In genomic region chr15:89171526-89172051, GRCm38 (mm10) we compare ENCODE assay signal across 12 mouse cellular contexts. TPM values are rescaled to one million over a fixed set of nuclear protein-coding genes. Genes with fewer than 3 reads are reported as not detected.
DNase-seq lines count a peak whose midpoint lies in the region; ATAC-seq and TF ChIP-seq lines count a peak whose summit lies in the region.
"Had no signal": no experiment of that assay in that cellular context is flagged by ENCODE, and none has a peak within 500 bp of the region (broad histone marks: within the 10 kb centered on the region; RNA-seq: fewer than 3 reads in every experiment).

No protein-coding gene starts in this region.

- WGBS in hindbrain, embryonic 10.5 days: 85% methylated on average over 5 of the region's 5 CpGs
- WGBS in hindbrain, postnatal 0 days: 76% methylated on average over 5 of the region's 5 CpGs
- WGBS in midbrain, embryonic 13.5 days: 88% methylated on average over 5 of the region's 5 CpGs
- WGBS in midbrain, embryonic 16.5 days: 91% methylated on average over 5 of the region's 5 CpGs
- whole genome bisulfite sequencing in stomach, postnatal 0 days: 83% methylated on average over 5 of the region's 5 CpGs

- peak; percentile 46 for DNase-seq in cerebellum, adult 11-12 months
- no peak for DNase-seq in hindbrain, embryonic 10.5 days (ENCODE audit: low spot score)
- no peak for DNase-seq in hindbrain, postnatal 0 days (ENCODE audit: low spot score)
- no peak for DNase-seq in stomach, postnatal 0 days (ENCODE audit: low spot score)
- no peak for DNase-seq in frontal cortex, postnatal 36 days (ENCODE audit: low spot score in 2 of 2)
- DNase-seq: lung, postnatal 36 days had no signal

- peak overlapping the region; percentile 73; the same call in 1 of the 2 replicates for H3K4me3 ChIP-seq in hindbrain, embryonic 10.5 days
- H3K4me3 ChIP-seq in hindbrain, postnatal 0 days (ENCODE audit: low read length): no peak overlapping the region
- H3K4me3 ChIP-seq in midbrain, embryonic 13.5 days (replicated peaks): no peak overlapping the region
- H3K4me3 ChIP-seq in midbrain, embryonic 16.5 days (ENCODE audit: low read depth, low read length): no peak overlapping the region
- no peak overlapping the region for H3K4me3 ChIP-seq in stomach, postnatal 0 days (ENCODE audit: low read depth, low read length)
- H3K4me3 ChIP-seq: left cerebral cortex, adult 2 months had no signal

- H3K27me3 ChIP-seq in hindbrain, embryonic 10.5 days (ENCODE audit: insufficient read depth, poor library complexity, severe bottlenecking): 0 out of 2 replicates have a peak, but pooled peaks cover 6% of the 10 kb centered on the region
- H3K27me3 ChIP-seq in hindbrain, postnatal 0 days (ENCODE audit: insufficient read depth, low read length): no peaks in the 10 kb centered on the region
- H3K27me3 ChIP-seq in midbrain, embryonic 13.5 days: no peaks in the 10 kb centered on the region
- H3K27me3 ChIP-seq in midbrain, embryonic 16.5 days (ENCODE audit: control insufficient read depth, insufficient read depth, low read depth, low read length): no peaks in the 10 kb centered on the region
- no peaks in the 10 kb centered on the region for H3K27me3 ChIP-seq in stomach, postnatal 0 days (ENCODE audit: control insufficient read depth, insufficient read depth, low read length)
- H3K27me3 ChIP-seq: embryonic facial prominence, embryonic 13.5 days; limb, embryonic 15.5 days had no signal

- H3K9me3 ChIP-seq in hindbrain, embryonic 10.5 days: no peaks in the 10 kb centered on the region
- no peaks in the 10 kb centered on the region for H3K9me3 ChIP-seq in hindbrain, postnatal 0 days (ENCODE audit: low read length)
- no peaks in the 10 kb centered on the region for H3K9me3 ChIP-seq in midbrain, embryonic 13.5 days
- H3K9me3 ChIP-seq in midbrain, embryonic 16.5 days (replicated peaks; ENCODE audit: control insufficient read depth, low read length, poor library complexity, severe bottlenecking): no peaks in the 10 kb centered on the region
- no peaks in the 10 kb centered on the region for H3K9me3 ChIP-seq in stomach, postnatal 0 days (ENCODE audit: control insufficient read depth, low read length)
- H3K9me3 ChIP-seq: embryonic facial prominence, embryonic 13.5 days; limb, embryonic 15.5 days had no signal

- peaks cover 60% of the 10 kb centered on the region for H3K36me3 ChIP-seq in hindbrain, embryonic 10.5 days
- H3K36me3 ChIP-seq in hindbrain, postnatal 0 days (ENCODE audit: insufficient read depth, low read length): peaks cover 14% of the 10 kb centered on the region
- peaks cover 40% of the 10 kb centered on the region for H3K36me3 ChIP-seq in midbrain, embryonic 13.5 days
- peaks cover 13% of the 10 kb centered on the region for H3K36me3 ChIP-seq in midbrain, embryonic 16.5 days (ENCODE audit: control insufficient read depth, insufficient read depth, low read length)
- peaks cover 12% of the 10 kb centered on the region for H3K36me3 ChIP-seq in stomach, postnatal 0 days (ENCODE audit: control insufficient read depth, insufficient read depth, low read length)

- TF ChIP-seq EP300 in stomach, postnatal 0 days (optimal IDR thresholded peaks at IDR 0.05): no peak

- H3K4me2 ChIP-seq in hindbrain, postnatal 0 days (ENCODE audit: low read depth, low read length): no peak overlapping the region
- peak overlapping the region; percentile 98; the same call in 1 of the 2 replicates for H3K4me2 ChIP-seq in midbrain, embryonic 13.5 days (replicated peaks)
- H3K4me2 ChIP-seq in midbrain, embryonic 16.5 days (ENCODE audit: low read length): no peak overlapping the region
- H3K4me2 ChIP-seq in stomach, postnatal 0 days (replicated peaks; ENCODE audit: low read depth): no peak overlapping the region

- TF ChIP-seq CTCF in hindbrain, postnatal 0 days (IDR thresholded peaks at IDR 0.05; ENCODE audit: low read depth): no peak
- no peak for TF ChIP-seq CTCF in stomach, postnatal 0 days (IDR thresholded peaks at IDR 0.05; ENCODE audit: low read depth)

- no peak overlapping the region for H3K9ac ChIP-seq in hindbrain, postnatal 0 days (replicated peaks; ENCODE audit: low read length)
- H3K9ac ChIP-seq in midbrain, embryonic 13.5 days (replicated peaks): peak overlapping the region; percentile 82; the same call in 1 of the 2 replicates
- H3K9ac ChIP-seq in midbrain, embryonic 16.5 days (ENCODE audit: low read depth, low read length): no peak overlapping the region
- H3K9ac ChIP-seq in stomach, postnatal 0 days (ENCODE audit: low read length): no peak overlapping the region
- H3K9ac ChIP-seq: limb, embryonic 15.5 days had no signal

- ATAC-seq in cerebellum, adult (ENCODE audit: insufficient number of reproducible peaks, low FRiP score, low TSS enrichment): no peak
- ATAC-seq in hindbrain, postnatal 0 days: no peak
- ATAC-seq in midbrain, embryonic 13.5 days: no peak
- no peak for ATAC-seq in midbrain, embryonic 16.5 days
- no peak for ATAC-seq in stomach, postnatal 0 days (ENCODE audit: low FRiP score, low TSS enrichment)

- peak overlapping the region; percentile 53; the same call in 1 of the 2 replicates for H3K27ac ChIP-seq in hindbrain, embryonic 10.5 days
- H3K27ac ChIP-seq in hindbrain, postnatal 0 days: no peak overlapping the region
- H3K27ac ChIP-seq in midbrain, embryonic 13.5 days: no peak overlapping the region; the same call in 1 of the 2 replicates
- H3K27ac ChIP-seq in midbrain, embryonic 16.5 days (ENCODE audit: low read length): no peak overlapping the region
- H3K27ac ChIP-seq in stomach, postnatal 0 days (replicated peaks): 0 out of 2 replicates have a peak overlapping the region, but pooled peaks have one; percentile 5

- H3K4me1 ChIP-seq in hindbrain, embryonic 10.5 days (replicated peaks): peaks cover 77% of the 10 kb centered on the region
- peaks cover 39% of the 10 kb centered on the region for H3K4me1 ChIP-seq in hindbrain, postnatal 0 days (ENCODE audit: insufficient read depth, low read length)
- peaks cover 75% of the 10 kb centered on the region for H3K4me1 ChIP-seq in midbrain, embryonic 13.5 days (replicated peaks)
- peaks cover 52% of the 10 kb centered on the region for H3K4me1 ChIP-seq in midbrain, embryonic 16.5 days (ENCODE audit: control insufficient read depth, insufficient read depth, low read length)
- H3K4me1 ChIP-seq in stomach, postnatal 0 days (replicated peaks; ENCODE audit: control insufficient read depth, insufficient read depth): peaks cover 27% of the 10 kb centered on the region

RNA-seq across cellular contexts. Expression of gene Plxnb2, which starts 9.0 kb away (rescaled TPM):
- 133 and 155 TPM in 2 replicates for polyA plus RNA-seq in hindbrain, embryonic 10.5 days (2016; fragmentation: Nextera tagmentation; extraction: Ambion mirVana)
- 239 and 274 TPM in 2 replicates for total RNA-seq in hindbrain, postnatal 0 days (2014; rRNA removed)
- polyA plus RNA-seq in hindbrain, postnatal 0 days (2015; fragmentation: Nextera tagmentation; extraction: Ambion mirVana): 64.1 and 64.7 TPM in 2 replicates
- 102 and 115 TPM in 2 replicates for polyA plus RNA-seq in midbrain, embryonic 13.5 days (2015; fragmentation: Nextera tagmentation; extraction: Ambion mirVana)
- polyA plus RNA-seq in midbrain, embryonic 16.5 days (2015; fragmentation: Nextera tagmentation; extraction: Ambion mirVana): 90.1 and 92.1 TPM in 2 replicates
- 75.2 and 85.9 TPM in 2 replicates for polyA plus RNA-seq in stomach, postnatal 0 days (2015; fragmentation: Nextera tagmentation; extraction: Ambion mirVana)

RNA-seq across cellular contexts. Expression of gene Mapk11, which starts 22.2 kb away (rescaled TPM):
- 34.9 and 46.6 TPM in 2 replicates for polyA plus RNA-seq in hindbrain, embryonic 10.5 days (2016; fragmentation: Nextera tagmentation; extraction: Ambion mirVana)
- 19.7 and 30.6 TPM in 2 replicates for total RNA-seq in hindbrain, postnatal 0 days (2014; rRNA removed)
- 15.8 and 17.8 TPM in 2 replicates for polyA plus RNA-seq in hindbrain, postnatal 0 days (2015; fragmentation: Nextera tagmentation; extraction: Ambion mirVana)
- polyA plus RNA-seq in midbrain, embryonic 13.5 days (2015; fragmentation: Nextera tagmentation; extraction: Ambion mirVana): 39.8 and 44.2 TPM in 2 replicates
- polyA plus RNA-seq in midbrain, embryonic 16.5 days (2015; fragmentation: Nextera tagmentation; extraction: Ambion mirVana): 29.0 and 32.6 TPM in 2 replicates
- 1.8 and 2.1 TPM in 2 replicates for polyA plus RNA-seq in stomach, postnatal 0 days (2015; fragmentation: Nextera tagmentation; extraction: Ambion mirVana)

RNA-seq across cellular contexts. Expression of gene Dennd6b, which starts 24.7 kb away (rescaled TPM):
- 29.7 and 40.1 TPM in 2 replicates for polyA plus RNA-seq in hindbrain, embryonic 10.5 days (2016; fragmentation: Nextera tagmentation; extraction: Ambion mirVana)
- 73.9 and 79.9 TPM in 2 replicates for total RNA-seq in hindbrain, postnatal 0 days (2014; rRNA removed)
- polyA plus RNA-seq in hindbrain, postnatal 0 days (2015; fragmentation: Nextera tagmentation; extraction: Ambion mirVana): 60.1 and 62.2 TPM in 2 replicates
- 84.0 and 85.3 TPM in 2 replicates for polyA plus RNA-seq in midbrain, embryonic 13.5 days (2015; fragmentation: Nextera tagmentation; extraction: Ambion mirVana)
- 120 and 124 TPM in 2 replicates for polyA plus RNA-seq in midbrain, embryonic 16.5 days (2015; fragmentation: Nextera tagmentation; extraction: Ambion mirVana)
- polyA plus RNA-seq in stomach, postnatal 0 days (2015; fragmentation: Nextera tagmentation; extraction: Ambion mirVana): 4.1 and 5.3 TPM in 2 replicates

RNA-seq across cellular contexts. Expression of gene Mapk12, which starts 31.1 kb away (rescaled TPM):
- 23.7 and 28.5 TPM in 2 replicates for polyA plus RNA-seq in hindbrain, embryonic 10.5 days (2016; fragmentation: Nextera tagmentation; extraction: Ambion mirVana)
- 3.3 and 4.8 TPM in 2 replicates for total RNA-seq in hindbrain, postnatal 0 days (2014; rRNA removed)
- polyA plus RNA-seq in hindbrain, postnatal 0 days (2015; fragmentation: Nextera tagmentation; extraction: Ambion mirVana): 2.6 and 5.1 TPM in 2 replicates
- 8.2 TPM in 2 replicates for polyA plus RNA-seq in midbrain, embryonic 13.5 days (2015; fragmentation: Nextera tagmentation; extraction: Ambion mirVana)
- polyA plus RNA-seq in midbrain, embryonic 16.5 days (2015; fragmentation: Nextera tagmentation; extraction: Ambion mirVana): 3.0 and 4.4 TPM in 2 replicates
- 3.1 and 3.2 TPM in 2 replicates for polyA plus RNA-seq in stomach, postnatal 0 days (2015; fragmentation: Nextera tagmentation; extraction: Ambion mirVana)

RNA-seq across cellular contexts. Expression of gene Ppp6r2, which starts 39.8 kb away (rescaled TPM):
- 27.2 and 45.7 TPM in 2 replicates for polyA plus RNA-seq in hindbrain, embryonic 10.5 days (2016; fragmentation: Nextera tagmentation; extraction: Ambion mirVana)
- total RNA-seq in hindbrain, postnatal 0 days (2014; rRNA removed): 257 and 290 TPM in 2 replicates
- 71.2 and 72.7 TPM in 2 replicates for polyA plus RNA-seq in hindbrain, postnatal 0 days (2015; fragmentation: Nextera tagmentation; extraction: Ambion mirVana)
- 75.7 and 86.6 TPM in 2 replicates for polyA plus RNA-seq in midbrain, embryonic 13.5 days (2015; fragmentation: Nextera tagmentation; extraction: Ambion mirVana)
- polyA plus RNA-seq in midbrain, embryonic 16.5 days (2015; fragmentation: Nextera tagmentation; extraction: Ambion mirVana): 76.7 and 82.0 TPM in 2 replicates
- polyA plus RNA-seq in stomach, postnatal 0 days (2015; fragmentation: Nextera tagmentation; extraction: Ambion mirVana): 16.2 and 17.2 TPM in 2 replicates

Comparison
In these comparisons a context has a peak if more than half of its experiments do, and no peak if none do; other contexts are left out.
1. H3K27ac ChIP-seq: peak in hindbrain, embryonic 10.5 days (single experiment) and stomach, postnatal 0 days (single experiment); none in hindbrain, postnatal 0 days (single experiment), midbrain, embryonic 13.5 days (single experiment) and midbrain, embryonic 16.5 days (single experiment).